Mouse (Mus musculus) liver, embryonic 14.5 days (tissue): ENCODE measurements around the gene Krt12. TPM values are rescaled to one million over a fixed set of nuclear protein-coding genes. Genes with fewer than 3 reads are reported as not detected.

ENCODE experiments used
- ATAC-seq: fragments of 200-750 bp; cut with Nextera tagmentation; 2 replicates; pipeline ENCODE4 v1.8.0; 2017; ENCODE audit warnings: moderate number of reproducible peaks, mild to moderate bottlenecking, moderate library complexity; ENCODE audit not compliant: insufficient read depth
- DNase-seq, 3 experiments: peaks; one replicate each; pipeline ENCODE4 v3.0.0-alpha.2; 2012 to 2013; ENCODE audit warnings: low read depth in 3 of 3, low spot score in 3 of 3
- H3K27ac ChIP-seq: fragments of 300-500 bp; sonication (generic); 2 replicates; pipeline ENCODE4 v1.5.1; 2014; ENCODE audit warnings: moderate library complexity, mild to moderate bottlenecking, control low read depth, inconsistent platforms
- H3K27me3 ChIP-seq: fragments of 300-500 bp; sonication (generic); 2 replicates; pipeline ENCODE4 v1.6.1; 2014; ENCODE audit warnings: mild to moderate bottlenecking, low read length, moderate library complexity; ENCODE audit not compliant: control insufficient read depth, insufficient read depth
- H3K36me3 ChIP-seq: fragments of 300-500 bp; sonication (generic); replicated peaks from 2 replicates; pipeline ENCODE4 v1.6.1; 2014; ENCODE audit warnings: low read depth; ENCODE audit not compliant: control insufficient read depth, insufficient read depth
- H3K4me1 ChIP-seq, 2 experiments: fragments of 200-500 bp in 1 of 2; fragments of 300-500 bp in 1 of 2; sonication (generic) in 1 of 2; replicated peaks; 2 replicates each; pipeline ENCODE4 v1.6.1; 2012 to 2014; ENCODE audit warnings: antibody characterized with exemption in 1 of 2, inconsistent platforms in 1 of 2, low read length in 1 of 2; ENCODE audit not compliant: control insufficient read depth in 2 of 2, insufficient read depth in 2 of 2
- H3K4me2 ChIP-seq: fragments of 300-500 bp; sonication (generic); 2 replicates; pipeline ENCODE4 v1.6.1; 2014; ENCODE audit warnings: low read depth, mild to moderate bottlenecking, control low read depth, moderate library complexity
- H3K4me3 ChIP-seq, 2 experiments: fragments of 200-500 bp in 1 of 2; fragments of 300-500 bp in 1 of 2; sonication (generic) in 1 of 2; 2 replicates each; pipeline ENCODE4 v1.5.1; 2012 to 2014; ENCODE audit warnings: low read depth in 2 of 2, low read length in 2 of 2, mild to moderate bottlenecking in 2 of 2, control low read depth in 1 of 2, inconsistent platforms in 1 of 2, moderate library complexity in 1 of 2; ENCODE audit not compliant: insufficient read depth in 1 of 2
- H3K9ac ChIP-seq: fragments of 300-500 bp; sonication (generic); replicated peaks from 2 replicates; pipeline ENCODE4 v1.6.1; 2014; ENCODE audit warnings: mild to moderate bottlenecking, control low read depth, moderate library complexity
- H3K9me3 ChIP-seq: fragments of 300-500 bp; sonication (generic); 2 replicates; pipeline ENCODE4 v1.6.1; 2016; ENCODE audit warnings: low read length, mixed read lengths; ENCODE audit not compliant: control insufficient read depth
- CTCF ChIP-seq: IDR thresholded peaks from 2 replicates; pipeline ENCODE4 v1.5.1; 2016; ENCODE audit warnings: antibody characterized with exemption, low read depth, control low read depth
- EP300 ChIP-seq: IDR thresholded peaks from 2 replicates; pipeline ENCODE4 v1.6.1; 2016; ENCODE audit warnings: antibody characterized with exemption, low read depth
- WGBS: fragments of 180-500 bp; shearing (Covaris S2); extraction: QIAGEN DNeasy Blood & Tissue Kit; methylation state at CpG from one replicate; pipeline ENCODE4 v1.1.7; 2014; ENCODE audit not compliant: insufficient replicate concordance; 5-methylcytosine and 5-hydroxymethylcytosine counted together
- polyA plus RNA-seq, 2 experiments: library from polyadenylated mRNA; depleted of rRNA in 1 of 2; stranded (reverse) in 1 of 2; unstranded in 1 of 2; fragments of >200 nt; fragmentation: Nextera tagmentation in 1 of 2; extraction: Ambion mirVana in 1 of 2; gene quantifications; 2 replicates each; pipeline versions ENCODE4 v1.2.1 to v1.2.3; 2012 to 2014

Gene Krt12
- polyA plus RNA-seq, 2 experiments = not detected

DNA sequence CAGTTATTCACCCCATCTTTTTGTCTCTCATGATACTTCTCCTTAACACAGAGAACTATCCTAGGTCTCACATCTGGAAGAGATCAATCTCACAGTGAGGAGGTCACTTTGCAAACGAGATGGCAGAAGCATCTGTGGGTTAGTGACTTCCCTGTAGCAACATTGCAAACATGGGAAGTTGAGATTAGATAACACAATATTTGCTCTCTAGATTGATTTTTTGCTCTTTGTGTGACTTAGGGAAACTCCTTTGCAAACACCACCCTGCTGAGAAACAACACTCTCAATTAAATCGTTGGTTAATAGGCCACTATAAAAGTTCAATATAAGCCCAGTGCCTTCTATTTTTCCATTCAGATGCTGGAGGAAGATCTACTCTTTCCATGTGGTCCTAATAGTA, 26.7 kb upstream of the Krt12 start:
- Histone ChIP-seq H3K4me3 (no peak overlapping the region), H3K9ac (no peak overlapping the region), H3K27me3 (no peaks in the 10 kb centered on the region), H3K27ac (no peak overlapping the region), H3K36me3 (no peaks in the 10 kb centered on the region), H3K4me1 (peaks cover 0 to 2% of the 10 kb centered on the region in 2 experiments; a peak in 1 of 4 replicates), H3K9me3 (no peaks in the 10 kb centered on the region), H3K4me2 (no peak overlapping the region)
- DNase-seq (no peak), ATAC-seq (no peak)
- WGBS = 32% methylated on average over 2 of the region's 2 CpGs
- TF ChIP-seq EP300 = no peak
- TF ChIP-seq CTCF = no peak

DNA sequence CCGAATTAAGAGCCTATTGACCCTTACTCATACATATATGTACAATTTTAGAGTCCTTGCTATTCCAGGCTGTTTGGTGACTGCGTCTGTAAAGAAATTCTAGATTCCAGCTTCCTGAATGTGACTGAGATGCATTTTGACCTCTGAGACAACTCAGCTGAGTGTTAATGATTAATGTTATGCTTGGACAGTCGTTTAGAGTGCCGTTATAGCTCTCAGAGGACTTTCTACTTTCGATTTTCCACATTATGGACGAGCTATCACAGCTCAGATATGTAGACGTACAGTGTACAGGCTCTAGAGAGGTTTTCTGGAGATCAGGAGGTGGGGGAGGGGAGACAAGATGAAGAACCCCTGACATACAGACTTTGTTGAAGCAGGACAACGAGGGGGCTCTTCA, 19.2 kb upstream of the Krt12 start:
- Histone ChIP-seq H3K27ac (no peak overlapping the region), H3K36me3 (no peaks in the 10 kb centered on the region), H3K9ac (no peak overlapping the region), H3K9me3 (no peaks in the 10 kb centered on the region), H3K27me3 (no peaks in the 10 kb centered on the region), H3K4me2 (peak overlapping the region; percentile 32), H3K4me3 (no peak overlapping the region), H3K4me1 (no peaks in the 10 kb centered on the region)
- DNase-seq (no peak), ATAC-seq (no peak)
- no peak for TF ChIP-seq CTCF
- TF ChIP-seq EP300 = no peak
- WGBS = 39% methylated on average over 8 of the region's 8 CpGs

DNA sequence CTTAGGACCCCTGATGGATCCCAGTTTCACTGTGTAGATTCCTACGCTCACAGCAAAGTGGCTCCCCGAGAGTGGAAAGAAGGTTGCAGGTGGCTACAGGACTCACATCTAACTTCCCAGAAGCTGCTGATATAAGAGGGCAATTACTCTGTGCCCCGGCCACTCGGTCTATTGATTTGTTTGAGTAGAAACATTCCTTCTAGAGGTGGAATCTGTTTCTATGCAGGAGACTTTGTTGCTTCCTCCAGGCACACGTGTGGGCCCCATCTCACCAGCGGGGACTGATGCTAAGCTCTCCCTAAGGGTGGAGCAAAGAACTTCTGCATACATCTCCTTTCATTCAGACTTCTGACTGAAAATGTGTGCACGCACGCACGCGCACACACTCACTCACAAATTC, 17.4 kb upstream of the Krt12 start:
- DNase-seq (no peak), ATAC-seq (no peak)
- H3K27me3 ChIP-seq = no peaks in the 10 kb centered on the region
- no peaks in the 10 kb centered on the region for H3K9me3 ChIP-seq
- H3K27ac ChIP-seq = no peak overlapping the region
- WGBS = 58% methylated on average over 10 of the region's 10 CpGs
- no peaks in the 10 kb centered on the region for H3K4me1 ChIP-seq
- TF ChIP-seq CTCF (no peak), EP300 (no peak)
- no peak overlapping the region for H3K4me3 ChIP-seq
- H3K4me2 ChIP-seq = no peak overlapping the region
- no peaks in the 10 kb centered on the region for H3K36me3 ChIP-seq
- H3K9ac ChIP-seq = no peak overlapping the region

DNA sequence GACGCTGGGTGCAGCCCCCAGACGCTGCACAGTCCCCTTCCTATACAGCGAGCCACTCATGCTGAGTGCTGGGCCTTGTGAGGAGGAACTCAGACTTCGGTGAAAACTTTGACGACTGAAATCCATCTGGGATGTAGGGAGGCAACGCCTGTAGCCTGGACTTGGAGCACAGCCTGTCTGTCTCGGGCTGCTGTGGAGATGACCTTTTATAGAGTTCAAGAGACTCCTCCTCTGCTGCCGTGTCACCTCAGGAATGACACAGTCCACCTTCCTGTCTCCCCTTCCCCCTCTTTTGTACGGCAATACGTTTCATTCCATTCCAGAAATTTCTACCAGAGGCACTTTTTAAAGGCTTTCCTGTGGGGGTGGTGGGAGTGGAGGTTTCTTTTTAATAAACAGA, 15.9 kb upstream of the Krt12 start, which contains the start of gene Krt20:
Krt20 (minus strand) TSS at position 179 of the 400 bp plus-strand sequence.
- ATAC-seq = peak; percentile 15; the same call in 1 of the 2 replicates
- peak within 1 kb of the TSS; percentile 34 to 38 for H3K4me3 ChIP-seq

DNA sequence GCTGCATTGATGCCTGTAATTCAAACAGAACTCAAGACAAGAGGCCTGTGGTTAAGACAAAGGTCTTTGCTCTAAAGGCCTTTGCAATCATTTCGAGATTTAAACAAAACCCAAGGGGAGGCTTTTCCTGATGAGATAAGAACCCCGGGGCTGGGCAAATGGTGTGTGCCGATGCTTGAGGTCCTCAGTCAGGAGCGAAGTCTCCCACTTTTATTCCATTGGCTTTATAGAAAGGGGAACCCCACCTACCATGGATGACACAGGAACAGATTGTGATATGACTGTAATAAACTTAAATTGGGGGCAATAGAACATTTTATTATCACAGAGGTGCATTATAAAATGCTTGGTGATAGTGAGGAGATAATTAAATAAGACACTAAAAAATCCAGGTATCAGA, 14.6 kb upstream of the Krt12 start:
- no peaks in the 10 kb centered on the region for H3K27me3 ChIP-seq
- DNase-seq (no peak), ATAC-seq (no peak)
- H3K4me1 ChIP-seq = no peaks in the 10 kb centered on the region
- TF ChIP-seq EP300 (no peak), CTCF (no peak)
- H3K4me2 ChIP-seq = peak overlapping the region; percentile 34
- no peaks in the 10 kb centered on the region for H3K9me3 ChIP-seq
- no peak overlapping the region for H3K9ac ChIP-seq
- no peak overlapping the region for H3K27ac ChIP-seq
- WGBS = 48% methylated on average over 4 of the region's 4 CpGs
- H3K4me3 ChIP-seq = peak overlapping the region in 1 of 2 experiments; percentile 15; a peak in 2 of 4 replicates
- H3K36me3 ChIP-seq = no peaks in the 10 kb centered on the region

More for the DNA sequence above, 15.9 kb upstream of the Krt12 start, which contains the start of gene Krt20:
- H3K27me3 ChIP-seq = no peaks in the 10 kb centered on the region
- H3K36me3 ChIP-seq = no peaks in the 10 kb centered on the region
- H3K4me2 ChIP-seq = peak within 1 kb of the TSS; percentile 34
- DNase-seq = no peak
- H3K9me3 ChIP-seq = no peaks in the 10 kb centered on the region
- H3K4me1 ChIP-seq = no peaks in the 10 kb centered on the region
- no peak within 1 kb of the TSS for H3K27ac ChIP-seq
- TF ChIP-seq CTCF = no peak
- WGBS = 35% methylated on average over 10 of the region's 10 CpGs
- H3K9ac ChIP-seq = no peak within 1 kb of the TSS
